Mouse (Mus musculus): Measurements from ENCODE around the gene Kif1a.

Gene Kif1a

DNA sequence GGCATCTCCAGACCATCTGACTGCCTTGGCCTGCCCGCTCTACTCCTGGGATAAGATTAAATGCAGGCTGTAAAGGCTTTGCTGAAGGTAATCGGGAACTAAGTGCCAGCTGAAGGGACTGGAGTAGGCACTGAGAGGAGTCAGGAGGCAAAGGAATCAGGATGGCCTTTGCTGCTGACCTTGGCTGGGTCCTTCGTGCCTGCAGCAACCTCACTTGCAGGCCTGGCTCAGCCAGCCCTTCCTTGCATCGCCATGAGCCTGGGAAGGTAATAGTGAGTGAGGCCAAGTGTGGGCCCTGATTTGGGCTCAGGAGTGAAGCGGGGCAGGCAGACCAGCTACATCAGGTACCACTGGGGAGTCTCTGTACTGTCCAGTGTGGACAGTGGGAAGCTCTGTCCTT lies 2.8 kb downstream of the Kif1a start:
- no peak for DNase-seq (ENCODE audit: low read depth, low spot score)

- no peak for DNase-seq (ENCODE audit: low read depth, low spot score)
Observed at GRCm38 (mm10) chr1:93092582-93092981, 9.2 kb downstream of the Kif1a start.

- DNase-seq (ENCODE audit: low read depth, low spot score): no peak
Observed at GRCm38 (mm10) chr1:93085136-93085535, 16.6 kb downstream of the Kif1a start.

- no peak for DNase-seq (ENCODE audit: low read depth, low spot score)
Observed at GRCm38 (mm10) chr1:93083420-93084285, 18.1 kb downstream of the Kif1a start.

DNA sequence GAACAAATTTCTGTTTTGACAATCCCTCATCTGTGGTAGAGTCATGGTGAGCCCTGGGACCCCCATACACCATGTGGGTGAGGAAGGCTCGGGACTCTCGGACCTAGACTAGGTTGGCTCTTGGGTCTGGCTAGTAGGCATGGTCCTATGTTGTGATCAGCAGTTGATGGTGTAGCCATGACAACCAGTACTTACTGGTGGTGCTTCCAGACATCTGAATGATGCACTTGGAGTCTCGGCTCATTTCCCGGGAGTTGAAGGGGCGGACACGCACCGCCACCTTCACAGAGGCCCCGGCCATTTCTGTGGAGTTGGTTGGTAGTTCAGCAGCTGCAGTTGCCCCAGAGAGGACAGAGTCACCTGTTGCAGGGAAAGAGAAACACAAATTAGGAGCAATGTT lies 19.6 kb downstream of the Kif1a start:
- DNase-seq (ENCODE audit: low read depth, low spot score): no peak

GRCm38 (mm10) chr1:93080930-93081589 lies 20.7 kb downstream of the Kif1a start:
- DNase-seq (ENCODE audit: low read depth, low spot score): peak; percentile 20

DNA sequence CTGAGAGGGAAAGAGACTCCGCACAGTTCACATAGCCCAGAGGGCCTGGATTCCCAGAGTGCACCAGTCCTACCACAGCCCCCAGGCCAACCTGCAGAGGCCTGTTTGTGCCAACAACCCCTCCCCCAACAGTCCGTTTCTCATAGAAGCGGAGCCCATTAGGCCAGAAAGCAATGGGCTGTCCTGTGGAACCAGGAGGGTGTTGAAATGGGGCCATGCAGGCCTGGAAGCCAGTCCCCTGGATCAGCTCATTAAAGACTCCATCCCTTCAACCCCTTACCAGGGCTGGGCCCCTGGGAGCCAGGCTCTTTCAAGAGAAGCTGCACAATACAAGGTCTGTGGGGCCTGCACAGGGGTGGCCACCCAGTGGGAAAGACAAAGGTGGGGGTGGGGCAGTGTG lies 22.1 kb downstream of the Kif1a start:
- DNase-seq (ENCODE audit: low read depth, low spot score): no peak

GRCm38 (mm10) chr1:93072279-93072865 lies 29.4 kb downstream of the Kif1a start:
- no peak for DNase-seq (ENCODE audit: low read depth, low spot score)

GRCm38 (mm10) chr1:93071487-93071971 lies 30.2 kb downstream of the Kif1a start:
- DNase-seq (ENCODE audit: low read depth, low spot score): no peak

GRCm38 (mm10) chr1:93070881-93071280 lies 30.9 kb downstream of the Kif1a start:
- no peak for DNase-seq (ENCODE audit: low read depth, low spot score)

DNA sequence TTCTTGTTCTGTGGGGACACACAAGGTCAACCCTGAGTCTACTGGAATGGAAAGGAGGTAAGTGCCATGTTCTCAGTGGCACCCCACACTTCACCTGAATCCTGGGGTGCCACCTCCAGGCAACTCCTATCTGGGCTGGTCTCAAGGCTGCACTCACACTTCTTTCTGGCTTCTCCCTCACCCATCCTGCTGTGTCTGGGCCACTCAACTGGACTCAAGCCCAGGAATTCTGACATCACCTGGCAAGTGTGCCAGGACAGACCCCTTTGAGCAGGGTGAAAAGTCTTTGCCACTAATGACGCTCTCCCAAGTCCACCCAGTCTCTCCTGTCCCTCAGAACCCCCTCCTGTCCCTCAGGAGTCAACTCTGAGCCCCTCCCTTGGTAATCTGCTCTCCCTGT lies 33.2 kb downstream of the Kif1a start:
- DNase-seq (ENCODE audit: low read depth, low spot score): no peak

- DNase-seq (ENCODE audit: low read depth, low spot score): no peak
Observed at GRCm38 (mm10) chr1:93065654-93066053, 36.1 kb downstream of the Kif1a start.

- no peak for DNase-seq (ENCODE audit: low read depth, low spot score)
Observed at GRCm38 (mm10) chr1:93063694-93064093, 38.1 kb downstream of the Kif1a start.

DNA sequence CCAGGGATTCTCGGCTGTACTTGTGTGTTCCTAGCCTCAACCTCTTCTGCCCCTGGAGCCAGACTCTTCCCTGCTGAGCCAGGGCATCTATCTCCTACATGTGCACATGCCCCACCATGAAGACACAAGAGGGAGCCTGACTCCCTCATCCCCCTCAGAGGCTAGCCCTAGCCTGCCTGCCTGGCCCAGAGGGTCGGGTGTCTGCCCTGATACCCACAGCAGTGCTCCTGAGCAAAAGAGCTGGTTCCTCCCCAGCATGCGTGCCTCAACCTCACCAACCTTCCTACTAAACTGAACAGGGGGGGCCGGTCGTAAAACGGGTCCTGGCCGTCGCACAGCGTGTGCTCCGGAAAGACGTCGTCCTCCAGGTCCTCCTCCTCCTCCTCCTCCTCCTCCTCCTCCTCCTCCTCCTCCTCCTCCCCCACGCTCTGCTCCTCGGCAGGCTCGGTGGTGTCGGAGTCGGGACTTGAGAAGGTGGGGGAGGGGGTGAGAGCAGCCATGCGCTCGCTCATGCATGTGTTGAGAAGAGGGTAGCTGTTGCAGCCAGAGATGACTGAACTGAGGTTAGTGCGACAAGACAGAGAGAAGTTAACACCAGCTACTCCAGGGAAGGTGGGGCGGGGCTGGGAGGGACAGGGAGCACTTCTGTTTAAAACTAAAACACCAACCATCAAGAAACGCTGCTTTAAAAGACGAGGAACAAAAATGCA lies 50.5 kb downstream of the Kif1a start:
- DNase-seq (ENCODE audit: low read depth, low spot score): no peak

GRCm38 (mm10) chr1:93050071-93050470 lies 51.7 kb downstream of the Kif1a start:
- DNase-seq (ENCODE audit: low read depth, low spot score): no peak

GRCm38 (mm10) chr1:93046153-93046789 lies 55.5 kb downstream of the Kif1a start:
- no peak for DNase-seq (ENCODE audit: low read depth, low spot score)

GRCm38 (mm10) chr1:93035981-93036380 lies 65.8 kb downstream of the Kif1a start:
- no peak for DNase-seq (ENCODE audit: low read depth, low spot score)

GRCm38 (mm10) chr1:93033989-93034388 lies 67.8 kb downstream of the Kif1a start:
- peak; percentile 33 for DNase-seq (ENCODE audit: low read depth, low spot score)

GRCm38 (mm10) chr1:93031199-93031598 lies 70.6 kb downstream of the Kif1a start:
- no peak for DNase-seq (ENCODE audit: low read depth, low spot score)

DNA sequence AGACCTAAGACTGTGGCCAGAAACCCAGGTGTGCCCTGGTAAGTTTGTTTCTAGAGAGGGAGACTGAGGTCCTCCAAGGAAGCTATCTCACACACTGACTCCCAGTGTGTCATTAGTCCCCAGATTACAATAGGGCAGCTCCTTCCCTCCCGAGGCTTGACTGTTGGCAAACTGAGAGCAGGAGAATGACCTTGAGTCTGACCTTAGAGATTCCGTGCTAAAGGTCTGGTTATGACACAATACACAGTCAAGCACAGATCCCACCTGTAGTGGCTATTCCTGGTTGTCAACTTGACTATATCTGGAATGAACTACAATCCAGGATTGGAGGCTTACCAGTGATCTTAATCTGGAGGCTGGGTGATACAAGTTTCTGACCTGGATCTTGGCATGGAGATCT lies 71.7 kb downstream of the Kif1a start:
- DNase-seq (ENCODE audit: low read depth, low spot score): no peak

GRCm38 (mm10) chr1:93029387-93029786 lies 72.4 kb downstream of the Kif1a start:
- no peak for DNase-seq (ENCODE audit: low read depth, low spot score)
